Mouse (Mus musculus): ENCODE data around the gene Synpo2. TPM values are rescaled to one million over a fixed set of nuclear protein-coding genes. Genes with fewer than 3 reads are reported as not detected.

Gene Synpo2
- polyA plus RNA-seq, 1 experiment from 2014 or later: 2.0 TPM

- Histone ChIP-seq H3K4me3 (replicated peaks; ENCODE audit: low read length) (no peak overlapping the region), H3K4me1 (replicated peaks; ENCODE audit: control insufficient read depth, insufficient read depth, low read length) (no peaks in the 10 kb centered on the region), H3K9ac (no peak overlapping the region), H3K27me3 (ENCODE audit: control insufficient read depth, insufficient read depth, low read length) (no peaks in the 10 kb centered on the region), H3K9me3 (ENCODE audit: control insufficient read depth, low read length) (no peaks in the 10 kb centered on the region), H3K4me2 (replicated peaks) (no peak overlapping the region), H3K36me3 (replicated peaks; ENCODE audit: control insufficient read depth, insufficient read depth) (no peaks in the 10 kb centered on the region), H3K27ac (no peak overlapping the region)
- DNase-seq (ENCODE audit: low spot score) (no peak), ATAC-seq (ENCODE audit: low FRiP score) (no peak)
- WGBS: 86% methylated on average over 2 of the region's 2 CpGs
These were observed 174.0 kb downstream of the Synpo2 start for GRCm38 (mm10) chr3:123061931-123062330.

- no peaks in the 10 kb centered on the region for H3K36me3 ChIP-seq (replicated peaks; ENCODE audit: control insufficient read depth, insufficient read depth)
- no peaks in the 10 kb centered on the region for H3K9me3 ChIP-seq (ENCODE audit: control insufficient read depth, low read length)
- DNase-seq (ENCODE audit: low spot score): no peak
- ATAC-seq (ENCODE audit: low FRiP score): no peak
- H3K4me1 ChIP-seq (replicated peaks; ENCODE audit: control insufficient read depth, insufficient read depth, low read length): no peaks in the 10 kb centered on the region
- WGBS: 97% methylated on average over 1 of the region's 1 CpGs
- no peak overlapping the region for H3K9ac ChIP-seq
- H3K27ac ChIP-seq: no peak overlapping the region
- no peak overlapping the region for H3K4me2 ChIP-seq (replicated peaks)
- no peaks in the 10 kb centered on the region for H3K27me3 ChIP-seq (ENCODE audit: control insufficient read depth, insufficient read depth, low read length)
- no peak overlapping the region for H3K4me3 ChIP-seq (replicated peaks; ENCODE audit: low read length)
These were observed 177.1 kb downstream of the Synpo2 start for GRCm38 (mm10) chr3:123058832-123059231.

DNA sequence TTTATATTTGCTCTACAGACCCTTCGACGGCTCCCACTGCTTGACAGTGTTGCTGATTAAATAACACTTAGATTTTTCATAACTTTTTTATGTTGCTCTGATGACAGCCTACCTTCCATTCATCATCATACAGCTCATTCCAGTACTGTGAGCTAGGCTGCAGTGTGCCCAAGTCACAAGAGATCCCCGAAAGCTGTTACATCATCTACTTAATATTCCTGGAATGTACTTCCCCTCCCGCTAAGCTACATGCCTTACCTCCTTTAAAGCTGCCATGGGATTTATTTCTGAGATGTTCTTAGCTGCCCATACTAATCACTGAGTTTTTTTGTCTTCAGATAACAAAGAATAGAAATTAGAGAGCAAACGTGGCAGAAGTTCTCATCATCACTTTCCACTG is 181.8 kb downstream of the Synpo2 start:
- DNase-seq (ENCODE audit: low spot score) (no peak), ATAC-seq (ENCODE audit: low FRiP score) (no peak)
- Histone ChIP-seq H3K4me1 (replicated peaks; ENCODE audit: control insufficient read depth, insufficient read depth, low read length) (no peaks in the 10 kb centered on the region), H3K4me2 (replicated peaks) (no peak overlapping the region), H3K27ac (no peak overlapping the region), H3K9me3 (ENCODE audit: control insufficient read depth, low read length) (no peaks in the 10 kb centered on the region), H3K9ac (no peak overlapping the region), H3K36me3 (replicated peaks; ENCODE audit: control insufficient read depth, insufficient read depth) (no peaks in the 10 kb centered on the region), H3K27me3 (ENCODE audit: control insufficient read depth, insufficient read depth, low read length) (no peaks in the 10 kb centered on the region), H3K4me3 (replicated peaks; ENCODE audit: low read length) (no peak overlapping the region)
- 71% methylated on average over 5 of the region's 5 CpGs for WGBS

DNA sequence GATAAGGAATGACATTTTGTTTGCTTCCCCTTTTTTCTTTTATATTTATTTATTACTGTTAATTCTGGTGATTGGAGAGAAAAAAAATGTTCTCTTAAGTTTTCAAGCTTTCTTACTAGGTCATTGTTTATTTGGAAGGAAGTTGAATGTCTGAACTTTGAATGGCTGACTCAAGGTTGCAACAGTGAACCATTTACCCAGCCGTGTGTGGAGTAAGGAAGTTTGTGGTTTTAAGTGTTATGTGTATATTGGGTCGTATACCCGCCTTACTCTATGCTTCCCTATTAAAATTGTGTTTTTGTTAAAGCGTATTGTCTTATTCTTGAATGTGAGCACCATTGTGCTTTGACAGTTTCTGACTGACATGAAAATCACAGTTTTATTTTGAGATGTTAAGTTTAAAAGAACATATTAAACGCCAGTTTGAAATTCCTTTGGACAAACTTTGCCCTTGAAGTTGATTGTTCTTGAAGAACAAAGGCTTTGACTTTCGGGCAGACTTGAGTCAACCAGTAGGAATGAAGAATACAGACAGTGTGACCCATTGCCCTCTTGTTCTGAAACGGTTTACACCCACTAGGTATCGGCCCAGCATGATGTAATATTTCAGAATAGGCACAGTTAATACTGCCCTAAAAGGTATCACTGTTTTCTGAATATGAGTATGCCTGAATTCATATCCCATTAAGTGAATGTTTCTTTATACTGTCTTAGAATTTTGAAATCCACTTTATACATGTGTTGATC is 182.6 kb downstream of the Synpo2 start:
- no peaks in the 10 kb centered on the region for H3K36me3 ChIP-seq (replicated peaks; ENCODE audit: control insufficient read depth, insufficient read depth)
- DNase-seq (ENCODE audit: low spot score): no peak
- H3K27ac ChIP-seq: no peak overlapping the region
- 67% methylated on average over 8 of the region's 8 CpGs for WGBS
- no peak overlapping the region for H3K9ac ChIP-seq
- no peak overlapping the region for H3K4me3 ChIP-seq (replicated peaks; ENCODE audit: low read length)
- no peak overlapping the region for H3K4me2 ChIP-seq (replicated peaks)
- no peaks in the 10 kb centered on the region for H3K9me3 ChIP-seq (ENCODE audit: control insufficient read depth, low read length)
- ATAC-seq (ENCODE audit: low FRiP score): no peak
- H3K4me1 ChIP-seq (replicated peaks; ENCODE audit: control insufficient read depth, insufficient read depth, low read length): no peaks in the 10 kb centered on the region
- no peaks in the 10 kb centered on the region for H3K27me3 ChIP-seq (ENCODE audit: control insufficient read depth, insufficient read depth, low read length)

- ATAC-seq (ENCODE audit: low FRiP score) (no peak), DNase-seq (ENCODE audit: low spot score) (no peak)
- WGBS: 96% methylated on average over 1 of the region's 1 CpGs
- Histone ChIP-seq H3K9ac (no peak overlapping the region), H3K4me1 (replicated peaks; ENCODE audit: control insufficient read depth, insufficient read depth, low read length) (no peaks in the 10 kb centered on the region), H3K9me3 (ENCODE audit: control insufficient read depth, low read length) (no peaks in the 10 kb centered on the region), H3K4me2 (replicated peaks) (no peak overlapping the region), H3K27ac (no peak overlapping the region), H3K4me3 (replicated peaks; ENCODE audit: low read length) (no peak overlapping the region), H3K27me3 (ENCODE audit: control insufficient read depth, insufficient read depth, low read length) (no peaks in the 10 kb centered on the region), H3K36me3 (replicated peaks; ENCODE audit: control insufficient read depth, insufficient read depth) (no peaks in the 10 kb centered on the region)
These were observed 193.6 kb downstream of the Synpo2 start for GRCm38 (mm10) chr3:123042308-123042707.

DNA sequence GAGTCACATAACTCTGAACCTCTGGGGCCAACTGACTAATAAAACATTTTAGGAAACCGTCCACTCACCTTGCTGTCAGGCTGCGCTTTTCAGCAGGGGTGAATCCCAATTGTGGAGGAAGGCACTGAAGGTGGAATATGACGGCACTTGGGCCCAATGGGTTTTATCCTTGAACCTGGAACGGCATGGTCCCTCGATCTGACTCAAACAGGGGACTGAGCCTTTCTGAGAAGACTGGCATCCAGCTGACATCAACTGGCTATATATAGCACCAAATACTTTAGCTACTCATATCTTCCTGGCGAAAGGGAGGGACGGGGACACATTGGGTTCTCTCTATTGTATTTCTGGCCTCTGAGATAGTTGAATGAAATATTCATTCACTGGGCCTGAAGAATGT is 201.2 kb downstream of the Synpo2 start, which contains the start of gene Myoz2:
Myoz2 (minus strand) TSS at position 264 of the 400 bp plus-strand sequence.
- DNase-seq (ENCODE audit: low spot score) (no peak), ATAC-seq (ENCODE audit: low FRiP score) (no peak)
- H3K27me3 ChIP-seq (ENCODE audit: control insufficient read depth, insufficient read depth, low read length): no peaks in the 10 kb centered on the region
- no peaks in the 10 kb centered on the region for H3K4me1 ChIP-seq (replicated peaks; ENCODE audit: control insufficient read depth, insufficient read depth, low read length)
- no peaks in the 10 kb centered on the region for H3K36me3 ChIP-seq (replicated peaks; ENCODE audit: control insufficient read depth, insufficient read depth)
- H3K4me3 ChIP-seq (replicated peaks; ENCODE audit: low read length): no peak within 1 kb of the TSS
- no peak within 1 kb of the TSS for H3K4me2 ChIP-seq (replicated peaks)
- H3K27ac ChIP-seq: no peak within 1 kb of the TSS
- H3K9me3 ChIP-seq (ENCODE audit: control insufficient read depth, low read length): no peaks in the 10 kb centered on the region
- 96% methylated on average over 7 of the region's 7 CpGs for WGBS
- H3K9ac ChIP-seq: no peak within 1 kb of the TSS

DNA sequence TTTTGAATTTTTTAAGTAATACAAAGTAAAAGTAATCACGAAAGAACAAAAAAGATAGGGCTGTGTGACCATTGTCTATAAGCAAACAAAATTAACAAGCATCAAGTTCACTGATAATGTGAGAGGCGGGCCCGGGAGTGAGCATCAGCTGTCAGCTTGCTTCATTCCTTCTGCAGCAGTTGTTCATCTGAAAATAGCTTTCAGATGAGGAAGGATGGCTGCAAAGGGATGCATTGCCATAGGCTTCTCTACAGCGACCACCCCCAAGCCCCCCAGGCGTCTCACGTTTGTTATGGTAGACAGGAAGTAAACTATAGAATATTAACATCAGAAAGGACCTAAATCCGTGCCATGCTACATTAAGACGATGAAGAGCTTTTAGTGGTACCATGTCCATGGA is 202.1 kb downstream of the Synpo2 start:
- DNase-seq (ENCODE audit: low spot score) (no peak), ATAC-seq (ENCODE audit: low FRiP score) (no peak)
- Histone ChIP-seq H3K4me1 (replicated peaks; ENCODE audit: control insufficient read depth, insufficient read depth, low read length) (no peaks in the 10 kb centered on the region), H3K4me2 (replicated peaks) (no peak overlapping the region), H3K36me3 (replicated peaks; ENCODE audit: control insufficient read depth, insufficient read depth) (no peaks in the 10 kb centered on the region), H3K4me3 (replicated peaks; ENCODE audit: low read length) (no peak overlapping the region), H3K9me3 (ENCODE audit: control insufficient read depth, low read length) (no peaks in the 10 kb centered on the region), H3K27me3 (ENCODE audit: control insufficient read depth, insufficient read depth, low read length) (no peaks in the 10 kb centered on the region), H3K9ac (no peak overlapping the region), H3K27ac (no peak overlapping the region)
- WGBS: 57% methylated on average over 8 of the region's 8 CpGs

Other genes starting within 250 kb of the Synpo2 start
- not detected in 2 replicates for gene Myoz2, start 201.1 kb downstream of the Synpo2 start, polyA plus RNA-seq (2014; fragmentation: Nextera tagmentation; extraction: Ambion mirVana)
- 16.1 and 18.7 TPM in 2 replicates for gene Sec24d, start 31.3 kb upstream of the Synpo2 start, polyA plus RNA-seq (2014; fragmentation: Nextera tagmentation; extraction: Ambion mirVana)
- 16.3 and 17.9 TPM in 2 replicates for gene Mettl14, start 150.0 kb upstream of the Synpo2 start, polyA plus RNA-seq (2014; fragmentation: Nextera tagmentation; extraction: Ambion mirVana)
- 15.7 and 17.1 TPM in 2 replicates for gene Prss12, start 210.8 kb upstream of the Synpo2 start, polyA plus RNA-seq (2014; fragmentation: Nextera tagmentation; extraction: Ambion mirVana)